Mouse (Mus musculus) hindbrain, embryonic 11.5 days (tissue): ENCODE data around the gene Bscl2. TPM values are rescaled to one million over a fixed set of nuclear protein-coding genes. Genes with fewer than 3 reads are reported as not detected.

Source experiments
- polyA plus RNA-seq: library from polyadenylated mRNA; unstranded; fragments of >200 nt; fragmentation: Nextera tagmentation; extraction: Ambion mirVana; gene quantifications from 2 replicates; pipeline ENCODE4 v1.2.1, GENCODE M21; 2014

Gene Bscl2
- polyA plus RNA-seq, 1 experiment from 2014 or later: 59.6 TPM

Other genes starting within 250 kb of the Bscl2 start
- gene Slc22a8, start 246.2 kb upstream of the Bscl2 start, polyA plus RNA-seq: 0.08 and 0.45 TPM in 2 replicates
- gene Slc22a6, start 219.4 kb upstream of the Bscl2 start, polyA plus RNA-seq: 0.77 and 0.88 TPM in 2 replicates
- 0.13 and 0.20 TPM in 2 replicates for gene Chrm1, start 173.7 kb upstream of the Bscl2 start, polyA plus RNA-seq
- 123 and 136 TPM in 2 replicates for gene Slc3a2, start 114.1 kb upstream of the Bscl2 start, polyA plus RNA-seq
- 83.6 and 87.1 TPM in 2 replicates for gene Wdr74, start 101.6 kb upstream of the Bscl2 start, polyA plus RNA-seq
- gene 1700092M07Rik, start 96.7 kb upstream of the Bscl2 start, polyA plus RNA-seq: 1.6 and 2.6 TPM in 2 replicates
- gene Stx5a, start 96.1 kb upstream of the Bscl2 start, polyA plus RNA-seq: 100 and 111 TPM in 2 replicates
- 213 and 224 TPM in 2 replicates for gene Nxf1, start 80.4 kb upstream of the Bscl2 start, polyA plus RNA-seq
- 192 and 194 TPM in 2 replicates for gene Tmem223, start 66.5 kb upstream of the Bscl2 start, polyA plus RNA-seq
- gene Tmem179b, start 63.0 kb upstream of the Bscl2 start, polyA plus RNA-seq: 46.4 and 50.8 TPM in 2 replicates
- gene Taf6l, start 51.0 kb upstream of the Bscl2 start, polyA plus RNA-seq: 15.4 and 17.1 TPM in 2 replicates
- 184 and 194 TPM in 2 replicates for gene Polr2g, start 38.9 kb upstream of the Bscl2 start, polyA plus RNA-seq
- 5.7 and 7.5 TPM in 2 replicates for gene Zbtb3, start 34.9 kb upstream of the Bscl2 start, polyA plus RNA-seq
- gene Ttc9c, start 18.1 kb upstream of the Bscl2 start, polyA plus RNA-seq: 47.0 and 53.1 TPM in 2 replicates
- 7.0 and 10.1 TPM in 2 replicates for gene Hnrnpul2, start 17.5 kb upstream of the Bscl2 start, polyA plus RNA-seq
- gene AC129217.1, start 7.7 kb upstream of the Bscl2 start, polyA plus RNA-seq: not detected in 2 replicates
- gene Gng3, start 1.7 kb downstream of the Bscl2 start, polyA plus RNA-seq: 158 TPM in 2 replicates
- 0.32 and 0.37 TPM in 2 replicates for gene Lrrn4cl, start 13.3 kb downstream of the Bscl2 start, polyA plus RNA-seq
- 164 and 180 TPM in 2 replicates for gene Ubxn1, start 34.0 kb downstream of the Bscl2 start, polyA plus RNA-seq
- 56.1 and 57.2 TPM in 2 replicates for gene Uqcc3, start 43.5 kb downstream of the Bscl2 start, polyA plus RNA-seq
- 89.6 and 103 TPM in 2 replicates for gene Lbhd1, start 46.3 kb downstream of the Bscl2 start, polyA plus RNA-seq
- gene Gm49403, start 46.5 kb downstream of the Bscl2 start, polyA plus RNA-seq: not detected in 2 replicates
- gene 1810009A15Rik, start 51.4 kb downstream of the Bscl2 start, polyA plus RNA-seq: 107 and 112 TPM in 2 replicates
- gene Gm49416, start 51.5 kb downstream of the Bscl2 start, polyA plus RNA-seq: not detected in 2 replicates
- gene Ints5, start 55.5 kb downstream of the Bscl2 start, polyA plus RNA-seq: 26.1 and 32.1 TPM in 2 replicates
- gene Ganab, start 60.6 kb downstream of the Bscl2 start, polyA plus RNA-seq: 89.8 and 102 TPM in 2 replicates
- gene B3gat3, start 82.9 kb downstream of the Bscl2 start, polyA plus RNA-seq: 43.5 and 45.8 TPM in 2 replicates
- gene Rom1, start 91.9 kb downstream of the Bscl2 start, polyA plus RNA-seq: 1.0 and 1.1 TPM in 2 replicates
- 6.5 and 7.8 TPM in 2 replicates for gene Eml3, start 92.1 kb downstream of the Bscl2 start, polyA plus RNA-seq
- gene Mta2, start 104.4 kb downstream of the Bscl2 start, polyA plus RNA-seq: 45.6 and 52.3 TPM in 2 replicates
- 23.7 and 27.8 TPM in 2 replicates for gene Tut1, start 116.4 kb downstream of the Bscl2 start, polyA plus RNA-seq
- gene Eef1g, start 129.6 kb downstream of the Bscl2 start, polyA plus RNA-seq: 462 and 475 TPM in 2 replicates
- 6.0 and 14.1 TPM in 2 replicates for gene Ahnak, start 151.8 kb downstream of the Bscl2 start, polyA plus RNA-seq